Mouse (Mus musculus): Measurements from ENCODE around the gene Ttc7b.

GRCm38 (mm10) chr12:100393532-100393931 is 127.1 kb downstream of the Ttc7b start:
- TF ChIP-seq CTCF (IDR thresholded peaks at IDR 0.05; ENCODE audit: control insufficient read depth, insufficient read depth, insufficient replicate concordance, low read depth, low read length) (no peak), POLR2A (IDR thresholded peaks at IDR 0.05; ENCODE audit: control insufficient read depth, low read depth, low read length) (no peak)
